Comparison of ENCODE assay signal across 8 mouse cellular contexts in the genomic region with DNA sequence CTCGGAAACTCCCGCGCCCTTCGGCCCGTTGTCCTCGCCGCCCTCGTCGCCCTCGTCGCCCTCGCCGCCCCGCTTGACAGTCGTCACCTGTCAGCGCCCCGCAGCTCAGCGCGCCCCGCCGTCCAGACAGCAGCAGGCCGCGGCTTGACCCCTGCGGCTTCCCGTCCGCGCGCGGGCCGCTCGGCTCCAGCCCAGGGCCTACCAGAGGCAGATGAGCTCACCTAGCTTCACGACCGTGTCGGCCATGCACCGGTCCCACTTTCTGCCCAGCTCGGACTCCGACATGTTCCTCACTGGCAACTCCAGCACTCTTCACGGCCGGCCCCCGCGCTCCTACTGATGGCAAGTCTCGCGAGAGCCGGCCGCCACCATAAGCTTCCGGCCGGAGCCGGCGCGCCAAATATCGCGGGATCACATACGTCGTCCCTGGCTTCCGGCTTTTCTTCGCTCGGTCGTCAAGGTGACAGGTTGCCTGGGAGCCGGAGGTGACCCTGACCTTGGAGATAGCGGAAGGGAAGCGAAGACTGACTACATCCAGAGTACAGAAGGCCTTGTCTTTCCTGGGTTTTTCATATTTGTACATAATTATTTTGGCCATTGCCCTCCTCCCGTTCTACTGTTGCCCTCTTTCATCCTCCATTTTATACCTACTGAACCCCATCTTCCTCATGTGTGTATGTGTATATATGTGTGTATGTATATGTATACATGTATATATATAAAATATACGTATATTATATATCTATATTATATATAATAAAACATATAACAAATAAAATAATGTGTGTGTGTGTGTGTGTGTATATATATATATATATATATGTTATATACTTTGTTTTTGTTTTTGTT. TPM values are rescaled to one million over a fixed set of nuclear protein-coding genes. Genes with fewer than 3 reads are reported as not detected.
DNase-seq lines count a peak whose midpoint lies in the region; ATAC-seq and TF ChIP-seq lines count a peak whose summit lies in the region.

A gene (minus strand): TSS at position 413 of the 849 bp plus-strand sequence.

- peaks cover 49% of the 10 kb centered on the region for H3K79me2 ChIP-seq in CH12.LX (replicated peaks; ENCODE audit: control insufficient read depth, extremely low read depth, insufficient read depth, poor library complexity, severe bottlenecking)

- peak; percentile 97 for ATAC-seq in forebrain, embryonic 11.5 days (replicated peaks; ENCODE audit: low FRiP score)
- ATAC-seq in heart, embryonic 16.5 days (replicated peaks; ENCODE audit: extremely low read depth, insufficient read depth, low FRiP score) = peak; percentile 96
- ATAC-seq in liver, embryonic 15.5 days (ENCODE audit: insufficient read depth) = peak; percentile 95
- peak; percentile 98 for ATAC-seq in neural tube, embryonic 12.5 days (ENCODE audit: low FRiP score, low read depth)

- peaks cover 3 to 18% of the 10 kb centered on the region in 2 experiments for H3K36me3 ChIP-seq in CH12.LX (replicated peaks in 1 of 2; ENCODE audit: control insufficient read depth in 1 of 2, insufficient read depth in 1 of 2, low read length in 1 of 2)
- no peaks in the 10 kb centered on the region for H3K36me3 ChIP-seq in forebrain, embryonic 11.5 days (ENCODE audit: control insufficient read depth, insufficient read depth, low read length)
- peaks cover 5% of the 10 kb centered on the region; the same call in 1 of the 2 replicates for H3K36me3 ChIP-seq in heart, embryonic 16.5 days (ENCODE audit: control insufficient read depth, insufficient read depth)
- H3K36me3 ChIP-seq in liver, embryonic 15.5 days (replicated peaks) = peaks cover 8% of the 10 kb centered on the region; the same call in 1 of the 2 replicates
- no peaks in the 10 kb centered on the region for H3K36me3 ChIP-seq in neural tube, embryonic 12.5 days

- in situ Hi-C loops in CH12.LX (cut with MboI; ENCODE audit: low pct_ligation_motif_present, low pct_unique_long_range_greater_than_20kb, low sequenced_read_pairs) = loop anchor here (5.0 kb wide), 1 partner anchor 44 kb away; no protein-coding TSS in a partner anchor

- peak; percentile 86 for TF ChIP-seq POLR2A in CH12.LX (IDR thresholded peaks at IDR 0.05; ENCODE audit: low read depth, low read length)

- peak within 1 kb of the TSS; percentile 80 for H3K9ac ChIP-seq in CH12.LX (ENCODE audit: insufficient read depth, low read depth)
- peak within 1 kb of the TSS; percentile 91 for H3K9ac ChIP-seq in forebrain, embryonic 11.5 days (ENCODE audit: low read length)
- peak within 1 kb of the TSS; percentile 98 for H3K9ac ChIP-seq in heart, embryonic 16.5 days (ENCODE audit: low read length)
- H3K9ac ChIP-seq in liver, embryonic 15.5 days = peak within 1 kb of the TSS; percentile 88
- peak within 1 kb of the TSS; percentile 95 for H3K9ac ChIP-seq in neural tube, embryonic 12.5 days

- H3K9me3 ChIP-seq in CH12.LX (replicated peaks; ENCODE audit: low read length) = peaks cover 10% of the 10 kb centered on the region
- H3K9me3 ChIP-seq in forebrain, embryonic 11.5 days (ENCODE audit: control insufficient read depth, low read length) = no peaks in the 10 kb centered on the region; the same call in 1 of the 2 replicates
- H3K9me3 ChIP-seq in heart, embryonic 16.5 days (replicated peaks; ENCODE audit: control insufficient read depth, low read length) = no peaks in the 10 kb centered on the region
- no peaks in the 10 kb centered on the region for H3K9me3 ChIP-seq in liver, embryonic 15.5 days (replicated peaks)
- no peaks in the 10 kb centered on the region; the same call in 1 of the 2 replicates for H3K9me3 ChIP-seq in neural tube, embryonic 12.5 days

- dilution Hi-C loops in CH12.LX (cut with MboI; ENCODE audit: extremely low pct_ligation_motif_present, extremely low pct_unique_long_range_greater_than_20kb, low sequenced_read_pairs) = no loop called here

- no peak for TF ChIP-seq CTCF in CH12.LX (conservative IDR thresholded peaks at IDR 0.05 in 1 of 2, IDR thresholded peaks at IDR 0.05 in 1 of 2; ENCODE audit: low read depth in 2 of 2, low read length in 2 of 2)

- peaks cover 9 to 44% of the 10 kb centered on the region in 2 experiments for H3K4me1 ChIP-seq in CH12.LX (ENCODE audit: control insufficient read depth in 1 of 2, insufficient read depth in 2 of 2)
- peaks cover 5% of the 10 kb centered on the region; the same call in 1 of the 2 replicates for H3K4me1 ChIP-seq in forebrain, embryonic 11.5 days (replicated peaks; ENCODE audit: control insufficient read depth, insufficient read depth, low read length)
- peaks cover 16% of the 10 kb centered on the region for H3K4me1 ChIP-seq in heart, embryonic 16.5 days (ENCODE audit: control insufficient read depth, insufficient read depth, low read length)
- peaks cover 41% of the 10 kb centered on the region for H3K4me1 ChIP-seq in liver, embryonic 15.5 days (replicated peaks)
- peaks cover 16% of the 10 kb centered on the region for H3K4me1 ChIP-seq in neural tube, embryonic 12.5 days

- peak within 1 kb of the TSS; percentile 87 to 98 (median 97) for H3K4me3 ChIP-seq in CH12.LX (replicated peaks in 1 of 3; ENCODE audit: low read depth in 2 of 3, low read length in 2 of 3, poor library complexity in 1 of 3)
- peak within 1 kb of the TSS; percentile 98 for H3K4me3 ChIP-seq in forebrain, embryonic 11.5 days (ENCODE audit: low read depth, low read length)
- peak within 1 kb of the TSS; percentile 96 for H3K4me3 ChIP-seq in heart, embryonic 16.5 days (ENCODE audit: low read length)
- peak within 1 kb of the TSS; percentile 82 for H3K4me3 ChIP-seq in liver, embryonic 15.5 days (replicated peaks)
- peak within 1 kb of the TSS; percentile 98 for H3K4me3 ChIP-seq in neural tube, embryonic 12.5 days

- no peak for TF ChIP-seq RAD21 in CH12.LX (IDR thresholded peaks at IDR 0.05; ENCODE audit: low read depth, low read length)

- no peaks in the 10 kb centered on the region for H3K27me3 ChIP-seq in CH12.LX (replicated peaks)
- no peaks in the 10 kb centered on the region for H3K27me3 ChIP-seq in forebrain, embryonic 11.5 days (ENCODE audit: control insufficient read depth, insufficient read depth, low read length)
- no peaks in the 10 kb centered on the region for H3K27me3 ChIP-seq in heart, embryonic 16.5 days (ENCODE audit: control insufficient read depth, insufficient read depth, low read length)
- H3K27me3 ChIP-seq in liver, embryonic 15.5 days = no peaks in the 10 kb centered on the region
- H3K27me3 ChIP-seq in neural tube, embryonic 12.5 days (replicated peaks) = no peaks in the 10 kb centered on the region

- TF ChIP-seq EP300 in CH12.LX (IDR thresholded peaks at IDR 0.05; ENCODE audit: low read length) = no peak

- H3K27ac ChIP-seq in CH12.LX (ENCODE audit: insufficient read depth, low read depth) = peak within 1 kb of the TSS; percentile 62
- peak within 1 kb of the TSS; percentile 78 for H3K27ac ChIP-seq in forebrain, embryonic 11.5 days (ENCODE audit: low read depth, low read length)
- H3K27ac ChIP-seq in heart, embryonic 16.5 days (ENCODE audit: low read length) = peak within 1 kb of the TSS; percentile 98
- peak within 1 kb of the TSS; percentile 85 for H3K27ac ChIP-seq in liver, embryonic 15.5 days (replicated peaks)
- H3K27ac ChIP-seq in neural tube, embryonic 12.5 days = peak within 1 kb of the TSS; percentile 74

- WGBS in forebrain, embryonic 11.5 days = under 1% methylated on average over 63 of the region's 63 CpGs
- WGBS in heart, embryonic 16.5 days = under 1% methylated on average over 63 of the region's 63 CpGs
- under 1% methylated on average over 61 of the region's 63 CpGs for WGBS in liver, embryonic 15.5 days (ENCODE audit: insufficient replicate concordance)
- WGBS in neural tube, embryonic 12.5 days = under 1% methylated on average over 63 of the region's 63 CpGs

- peak; percentile 99 for DNase-seq in CH12.LX (ENCODE audit: extremely low read depth)
- peak; percentile 98 for DNase-seq in c-Kit-positive CD71-positive TER-119-negative erythroid progenitor cells, embryonic 14.5 days (ENCODE audit: low read depth)
- peak; percentile 98 for DNase-seq in forebrain, embryonic 11.5 days (ENCODE audit: low spot score)
- DNase-seq in kidney, postnatal 36 days = peak; percentile 99
- DNase-seq in telencephalon, adult 2 months (ENCODE audit: low read depth, low spot score) = peak; percentile 97

- H3K4me2 ChIP-seq in CH12.LX (ENCODE audit: insufficient read depth, low read depth, poor library complexity, severe bottlenecking) = peak within 1 kb of the TSS; percentile 100
- peak within 1 kb of the TSS; percentile 95 for H3K4me2 ChIP-seq in forebrain, embryonic 11.5 days (ENCODE audit: low read depth, low read length, severe bottlenecking)
- peak within 1 kb of the TSS; percentile 94 for H3K4me2 ChIP-seq in heart, embryonic 16.5 days (ENCODE audit: low read depth, low read length)
- peak within 1 kb of the TSS; percentile 87 for H3K4me2 ChIP-seq in liver, embryonic 15.5 days
- H3K4me2 ChIP-seq in neural tube, embryonic 12.5 days (replicated peaks) = peak within 1 kb of the TSS; percentile 95

TF ChIP-seq in CH12.LX, 34 proteins besides CTCF, POLR2A, EP300 and RAD21 (continues in another document):
- TF ChIP-seq TBP (conservative IDR thresholded peaks at IDR 0.05; ENCODE audit: low read depth, low read length) = no peak; the same call in none of the 2 replicates
- no peak; the same call in 1 of the 2 replicates for TF ChIP-seq MAX (IDR thresholded peaks at IDR 0.05; ENCODE audit: low read length)
- peak; percentile 100 for TF ChIP-seq CHD2 (IDR thresholded peaks at IDR 0.05; ENCODE audit: low read length)
- TF ChIP-seq GABPA (IDR thresholded peaks at IDR 0.05; ENCODE audit: insufficient replicate concordance, low read depth, low read length) = no peak
- no peak for TF ChIP-seq PAX5 (IDR thresholded peaks at IDR 0.05; ENCODE audit: low read length)
- TF ChIP-seq KAT2A (IDR thresholded peaks at IDR 0.05; ENCODE audit: insufficient replicate concordance, low read length) = peak; percentile 71; the same call in 1 of the 2 replicates
- no peak for TF ChIP-seq E2F4 (IDR thresholded peaks at IDR 0.05; ENCODE audit: insufficient replicate concordance, low read depth, low read length)
- TF ChIP-seq USF1 (IDR thresholded peaks at IDR 0.05; ENCODE audit: low read depth, low read length) = no peak
- 0 out of 2 replicates have a peak, but pooled peaks have one; percentile 43 for TF ChIP-seq POLR2AphosphoS2 (IDR thresholded peaks at IDR 0.05; ENCODE audit: low read depth, low read length)
- TF ChIP-seq IRF4 (IDR thresholded peaks at IDR 0.05; ENCODE audit: low read depth, low read length) = 0 out of 2 replicates have a peak, but pooled peaks have one; percentile 12
- peak; percentile 96 for TF ChIP-seq TCF12 (IDR thresholded peaks at IDR 0.05; ENCODE audit: low read depth, low read length)

RNA-seq across cellular contexts. Expression of the gene that starts here (rescaled TPM):
- 139 and 151 TPM in 2 replicates for total RNA-seq in CH12.LX (2012; rRNA removed)
- 36.8 and 39.2 TPM in 2 replicates for total RNA-seq in CH12.LX (2014; rRNA removed)
- 410 and 418 TPM in 2 replicates for polyA plus RNA-seq in CH12.LX (2012; ENCODE audit: insufficient read length, low read depth)
- polyA plus RNA-seq in forebrain, embryonic 11.5 days (2014; fragmentation: Nextera tagmentation; extraction: Ambion mirVana) = 344 and 387 TPM in 2 replicates
- polyA plus RNA-seq in heart, embryonic 16.5 days (2015; fragmentation: Nextera tagmentation; extraction: Ambion mirVana) = 640 and 697 TPM in 2 replicates
- 228 and 290 TPM in 2 replicates for polyA plus RNA-seq in liver, embryonic 15.5 days (2015; fragmentation: Nextera tagmentation; extraction: Ambion mirVana)
- 430 and 438 TPM in 2 replicates for polyA plus RNA-seq in neural tube, embryonic 12.5 days (2016; fragmentation: Nextera tagmentation; extraction: Ambion mirVana)

Comparison
In these comparisons a context has a peak if more than half of its experiments do, and no peak if none do; other contexts are left out.
1. Peak in every context shown above with its lines: DNase-seq, ATAC-seq, H3K4me3 ChIP-seq and H3K27ac ChIP-seq.